Mouse (Mus musculus) neural tube, embryonic 11.5 days (tissue): ENCODE data around the gene Myo1d. TPM values are rescaled to one million over a fixed set of nuclear protein-coding genes. Genes with fewer than 3 reads are reported as not detected.

ENCODE experiments used
- ATAC-seq: fragments of 200-750 bp; cut with Nextera tagmentation; 2 replicates; pipeline ENCODE4 v1.8.0; 2017; ENCODE audit warnings: moderate number of reproducible peaks, mild to moderate bottlenecking, moderate TSS enrichment, moderate library complexity; ENCODE audit not compliant: insufficient read depth, low FRiP score, low TSS enrichment
- DNase-seq: peaks from one replicate; pipeline ENCODE4 v3.0.0-alpha.2; 2015; ENCODE audit warnings: low spot score
- H3K27ac ChIP-seq: fragments of 300-500 bp; sonication (generic); 2 replicates; pipeline ENCODE4 v1.5.1; 2014; ENCODE audit warnings: low read depth, mild to moderate bottlenecking, low read length
- H3K27me3 ChIP-seq: fragments of 300-500 bp; sonication (generic); 2 replicates; pipeline ENCODE4 v1.6.1; 2014; ENCODE audit warnings: mild to moderate bottlenecking, low read length, mixed read lengths; ENCODE audit not compliant: control insufficient read depth, insufficient read depth
- H3K36me3 ChIP-seq: fragments of 300-500 bp; sonication (generic); 2 replicates; pipeline ENCODE4 v1.6.1; 2014; ENCODE audit warnings: mild to moderate bottlenecking, low read length, moderate library complexity, mixed read lengths; ENCODE audit not compliant: control insufficient read depth, insufficient read depth
- H3K4me1 ChIP-seq: fragments of 300-500 bp; sonication (generic); 2 replicates; pipeline ENCODE4 v1.6.1; 2014; ENCODE audit warnings: low read length, mixed read lengths; ENCODE audit not compliant: control insufficient read depth, insufficient read depth
- H3K4me2 ChIP-seq: fragments of 300-500 bp; sonication (generic); 2 replicates; pipeline ENCODE4 v1.6.1; 2014; ENCODE audit warnings: low read depth, mild to moderate bottlenecking, moderate library complexity
- H3K4me3 ChIP-seq: fragments of 300-500 bp; sonication (generic); 2 replicates; pipeline ENCODE4 v1.5.1; 2014; ENCODE audit warnings: low read depth, low read length
- H3K9ac ChIP-seq: fragments of 300-500 bp; sonication (generic); 2 replicates; pipeline ENCODE4 v1.6.1; 2014; ENCODE audit warnings: mild to moderate bottlenecking, low read length
- H3K9me3 ChIP-seq: fragments of 300-500 bp; sonication (generic); 2 replicates; pipeline ENCODE4 v1.6.1; 2016; ENCODE audit warnings: low read length; ENCODE audit not compliant: control insufficient read depth
- WGBS: fragments of 180-500 bp; shearing (Covaris S2); extraction: QIAGEN DNeasy Blood & Tissue Kit; methylation state at CpG from one replicate; pipeline ENCODE4 v1.1.7; 2014; 5-methylcytosine and 5-hydroxymethylcytosine counted together
- polyA plus RNA-seq: library from polyadenylated mRNA; unstranded; fragments of >200 nt; fragmentation: Nextera tagmentation; extraction: Ambion mirVana; gene quantifications from 2 replicates; pipeline ENCODE4 v1.2.1, GENCODE M21; 2014

Gene Myo1d
- polyA plus RNA-seq, 1 experiment from 2014 or later: 2.8 TPM

DNA sequence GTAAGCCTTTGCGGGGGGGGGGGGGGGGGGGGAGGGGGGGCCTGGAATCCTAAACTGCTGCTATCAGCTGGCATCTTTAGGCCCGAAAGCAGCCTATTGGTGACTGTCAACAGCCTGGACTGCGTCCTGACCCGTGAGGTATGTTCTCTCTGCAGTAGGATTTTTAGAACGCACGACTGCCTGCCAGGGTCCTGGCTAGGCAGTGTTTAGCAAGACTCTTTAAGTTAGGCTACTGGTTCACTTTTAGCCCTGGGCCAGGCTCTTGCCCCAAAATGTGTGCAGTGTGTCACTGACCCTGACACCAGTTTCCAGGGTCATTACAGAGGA is 29.8 kb upstream of the Myo1d start:
- peak overlapping the region; percentile 88 for H3K4me2 ChIP-seq
- H3K4me3 ChIP-seq: peak overlapping the region; percentile 50; the same call in 1 of the 2 replicates
- H3K36me3 ChIP-seq: 0 out of 2 replicates have a peak, but pooled peaks cover 2% of the 10 kb centered on the region
- DNase-seq (no peak), ATAC-seq (no peak)
- H3K9me3 ChIP-seq: no peaks in the 10 kb centered on the region
- H3K27ac ChIP-seq: no peak overlapping the region
- peak overlapping the region; percentile 92 for H3K9ac ChIP-seq
- H3K4me1 ChIP-seq: peaks cover 9% of the 10 kb centered on the region; the same call in 1 of the 2 replicates
- H3K27me3 ChIP-seq: no peaks in the 10 kb centered on the region
- 41% methylated on average over 5 of the region's 6 CpGs for WGBS

DNA sequence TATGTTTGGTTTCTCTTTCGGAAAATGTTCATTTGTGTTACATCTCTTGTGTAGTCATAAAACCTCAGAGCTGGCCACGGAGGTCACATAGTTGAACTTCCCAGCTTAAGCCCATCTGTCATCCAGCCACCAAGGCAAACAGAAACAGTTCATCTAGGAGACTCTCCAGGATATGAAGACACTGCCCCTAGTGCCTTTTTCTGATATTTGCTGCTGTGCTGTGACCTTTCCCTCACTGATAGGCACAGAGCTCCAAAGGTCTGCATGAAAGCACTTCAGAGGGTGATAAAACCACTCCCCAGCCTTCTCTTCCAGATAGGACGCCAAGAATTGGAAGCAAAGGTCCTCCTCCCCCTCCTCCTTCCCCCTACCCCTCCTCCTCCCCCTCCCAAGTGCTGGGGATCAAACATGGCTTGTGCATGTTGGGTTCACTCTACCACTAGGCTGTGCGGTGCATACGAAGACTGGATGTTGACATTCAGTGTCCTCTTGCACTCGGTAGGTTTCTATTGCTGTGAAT is 28.8 kb upstream of the Myo1d start:
- DNase-seq: no peak

DNA sequence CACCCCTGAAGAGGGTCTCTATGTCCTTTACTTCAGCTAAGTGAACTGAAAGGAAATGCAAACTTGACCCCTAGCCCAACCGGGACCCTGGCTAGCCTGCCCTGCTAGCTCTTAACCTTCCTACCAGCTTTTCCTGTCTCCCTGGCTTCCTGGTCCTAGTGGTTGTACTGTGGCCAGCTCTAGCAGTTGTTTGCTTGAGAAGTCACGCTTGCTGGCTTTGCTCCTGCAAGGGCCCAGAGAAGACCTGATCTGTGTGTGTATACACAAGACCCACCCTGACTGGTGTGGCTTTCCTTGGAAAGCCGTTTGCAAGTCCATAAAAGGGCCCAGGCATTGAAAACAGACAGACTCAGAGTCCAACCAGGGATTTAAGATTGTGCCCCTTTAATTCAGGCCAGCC is 22.9 kb upstream of the Myo1d start:
- ATAC-seq (no peak), DNase-seq (no peak)
- Histone ChIP-seq H3K36me3 (no peaks in the 10 kb centered on the region), H3K4me2 (no peak overlapping the region), H3K9me3 (no peaks in the 10 kb centered on the region), H3K27ac (no peak overlapping the region), H3K9ac (no peak overlapping the region), H3K4me3 (no peak overlapping the region), H3K27me3 (no peaks in the 10 kb centered on the region), H3K4me1 (no peaks in the 10 kb centered on the region)
- 53% methylated on average over 3 of the region's 3 CpGs for WGBS

More for the DNA sequence above, 28.8 kb upstream of the Myo1d start:
- Histone ChIP-seq H3K9me3 (no peaks in the 10 kb centered on the region), H3K27ac (no peak overlapping the region), H3K27me3 (no peaks in the 10 kb centered on the region), H3K4me1 (peaks cover 9% of the 10 kb centered on the region; the same call in 1 of the 2 replicates), H3K9ac (no peak overlapping the region), H3K36me3 (0 out of 2 replicates have a peak, but pooled peaks cover 2% of the 10 kb centered on the region), H3K4me3 (no peak overlapping the region), H3K4me2 (no peak overlapping the region)
- 67% methylated on average over 6 of the region's 6 CpGs for WGBS
- no peak for ATAC-seq

DNA sequence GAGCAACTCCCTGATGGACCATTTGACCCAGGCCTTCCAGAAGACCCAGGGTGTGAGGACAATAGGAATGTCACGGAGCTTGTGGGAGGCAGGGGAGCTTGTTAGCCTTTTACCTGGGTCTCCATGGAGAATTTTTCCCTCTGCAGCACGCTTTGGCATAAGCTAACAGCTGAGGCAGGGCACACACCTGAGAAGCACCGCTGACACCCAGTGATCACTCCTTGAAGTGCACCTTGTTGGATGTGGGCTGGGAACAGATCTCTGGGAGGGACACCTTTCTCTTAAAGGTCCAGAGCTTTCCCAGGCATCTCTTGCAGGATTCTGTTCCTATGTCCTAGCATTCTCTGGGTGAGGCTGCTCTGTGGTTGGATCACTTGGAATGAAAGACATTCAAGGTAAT is 20.2 kb upstream of the Myo1d start:
- 36% methylated on average over 3 of the region's 3 CpGs for WGBS
- Histone ChIP-seq H3K4me3 (no peak overlapping the region), H3K9me3 (no peaks in the 10 kb centered on the region), H3K27ac (no peak overlapping the region), H3K36me3 (no peaks in the 10 kb centered on the region), H3K4me2 (no peak overlapping the region), H3K27me3 (no peaks in the 10 kb centered on the region), H3K9ac (no peak overlapping the region), H3K4me1 (no peaks in the 10 kb centered on the region)
- no peak for ATAC-seq
- DNase-seq: no peak

DNA sequence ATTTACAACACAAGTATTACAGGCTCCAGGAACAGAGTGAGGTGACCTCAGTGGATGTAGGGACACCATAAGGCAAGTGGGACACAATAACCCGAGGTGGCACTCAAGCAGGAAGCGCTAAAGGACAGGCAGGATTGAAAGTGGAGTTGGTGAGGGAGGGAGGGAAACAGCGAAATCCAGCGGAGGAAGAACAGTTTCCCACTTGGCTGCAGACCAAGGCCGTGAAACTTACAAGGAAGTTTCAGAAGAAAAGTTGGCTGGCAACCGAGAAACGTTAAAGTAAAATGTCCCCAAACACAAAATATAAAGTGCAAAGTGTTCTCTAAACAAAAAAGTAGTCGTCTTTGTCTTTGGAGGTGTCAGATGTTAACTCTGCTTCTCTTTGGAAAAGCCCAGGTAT is 15.6 kb upstream of the Myo1d start:
- no peak overlapping the region for H3K27ac ChIP-seq
- DNase-seq (no peak), ATAC-seq (no peak)
- H3K27me3 ChIP-seq: no peaks in the 10 kb centered on the region
- H3K36me3 ChIP-seq: no peaks in the 10 kb centered on the region
- H3K4me1 ChIP-seq: no peaks in the 10 kb centered on the region
- no peaks in the 10 kb centered on the region for H3K9me3 ChIP-seq
- H3K4me2 ChIP-seq: no peak overlapping the region
- no peak overlapping the region for H3K4me3 ChIP-seq
- WGBS: 78% methylated on average over 8 of the region's 8 CpGs
- H3K9ac ChIP-seq: no peak overlapping the region

DNA sequence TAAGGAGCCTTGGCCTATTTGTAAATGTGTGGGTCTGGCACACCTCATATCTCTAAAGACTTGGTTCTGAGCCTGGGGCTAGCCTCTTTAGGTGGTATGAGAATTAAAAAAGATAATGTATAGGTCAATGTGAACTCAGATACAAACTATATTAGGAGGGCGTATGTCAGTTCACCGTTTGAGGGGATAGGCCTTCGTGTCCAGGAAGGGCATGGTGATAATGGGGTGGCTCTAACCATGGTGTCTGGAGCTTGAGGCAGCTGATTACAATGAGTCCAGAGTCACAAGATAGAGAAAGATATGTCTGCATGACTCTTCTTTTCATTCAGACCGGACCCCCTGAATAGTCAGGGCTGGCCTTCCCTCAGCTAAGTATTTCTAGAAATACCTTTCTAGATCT is 14.5 kb upstream of the Myo1d start:
- Histone ChIP-seq H3K27ac (no peak overlapping the region), H3K9me3 (no peaks in the 10 kb centered on the region), H3K4me2 (no peak overlapping the region), H3K9ac (no peak overlapping the region), H3K27me3 (no peaks in the 10 kb centered on the region), H3K36me3 (no peaks in the 10 kb centered on the region), H3K4me1 (no peaks in the 10 kb centered on the region), H3K4me3 (no peak overlapping the region)
- ATAC-seq (no peak), DNase-seq (no peak)
- 89% methylated on average over 4 of the region's 4 CpGs for WGBS

DNA sequence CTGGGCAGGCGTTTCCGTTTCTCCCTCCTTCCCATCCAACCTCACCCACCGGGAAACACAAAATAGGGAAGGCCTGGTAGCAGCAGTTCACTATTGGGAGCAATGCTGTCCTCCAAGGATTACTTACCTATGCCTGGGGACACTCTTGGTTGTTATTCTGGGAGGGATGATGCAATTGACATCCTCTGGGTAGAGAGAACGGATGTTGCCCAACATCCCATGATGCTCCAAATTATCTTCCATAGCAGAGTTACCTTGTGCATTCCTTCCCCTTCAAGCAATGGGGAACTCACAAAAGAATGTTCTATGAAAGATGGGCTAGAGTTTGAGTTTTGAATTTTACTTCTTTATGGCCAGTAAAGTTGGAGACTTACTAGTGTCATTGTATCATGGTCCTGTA is 13.6 kb upstream of the Myo1d start:
- Histone ChIP-seq H3K27me3 (no peaks in the 10 kb centered on the region), H3K4me1 (no peaks in the 10 kb centered on the region), H3K4me2 (no peak overlapping the region), H3K36me3 (no peaks in the 10 kb centered on the region), H3K9ac (no peak overlapping the region), H3K27ac (no peak overlapping the region), H3K9me3 (no peaks in the 10 kb centered on the region), H3K4me3 (no peak overlapping the region)
- WGBS: 92% methylated on average over 4 of the region's 4 CpGs
- ATAC-seq (no peak), DNase-seq (no peak)

DNA sequence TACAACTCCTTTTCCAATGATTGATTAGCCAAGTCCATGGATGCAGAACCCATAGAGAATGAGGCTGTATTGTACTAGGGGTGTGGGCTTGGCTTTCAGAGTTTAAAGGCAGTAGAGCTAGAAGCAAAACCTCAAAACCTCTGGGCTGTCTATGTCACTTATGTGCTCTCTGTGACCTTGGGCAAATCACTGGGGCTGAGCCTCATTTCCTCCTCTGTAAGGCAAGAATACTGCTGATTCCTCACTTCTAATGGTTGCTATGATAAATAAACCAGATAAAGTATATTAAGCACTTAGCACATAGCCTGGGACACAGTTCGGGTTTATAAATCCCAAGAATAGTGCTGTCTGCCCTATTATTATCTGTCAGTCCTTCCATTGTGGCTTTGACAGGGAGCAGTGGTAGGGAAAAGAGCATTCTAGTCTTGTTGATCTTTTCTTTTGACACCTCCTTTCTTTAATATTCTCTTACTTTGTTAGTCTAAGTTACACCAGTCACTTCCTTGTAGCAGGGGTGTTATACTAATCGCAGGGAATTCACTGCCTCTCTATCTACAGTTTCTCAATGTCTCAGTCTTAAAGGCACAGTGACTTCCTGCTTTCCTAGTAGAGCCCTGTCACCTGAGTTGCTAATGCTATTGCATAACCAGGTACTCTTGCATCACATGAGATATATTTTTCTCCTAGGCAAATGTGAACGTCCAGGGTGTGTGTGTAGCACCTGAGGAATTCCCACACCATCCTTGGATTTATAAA is 12.0 kb upstream of the Myo1d start:
- no peak overlapping the region for H3K9ac ChIP-seq
- H3K4me3 ChIP-seq: no peak overlapping the region
- DNase-seq (no peak), ATAC-seq (no peak)
- no peaks in the 10 kb centered on the region for H3K36me3 ChIP-seq
- H3K4me1 ChIP-seq: no peaks in the 10 kb centered on the region
- 73% methylated on average over 3 of the region's 3 CpGs for whole genome bisulfite sequencing
- no peaks in the 10 kb centered on the region for H3K27me3 ChIP-seq
- H3K9me3 ChIP-seq: no peaks in the 10 kb centered on the region
- H3K4me2 ChIP-seq: no peak overlapping the region
- no peak overlapping the region for H3K27ac ChIP-seq

DNA sequence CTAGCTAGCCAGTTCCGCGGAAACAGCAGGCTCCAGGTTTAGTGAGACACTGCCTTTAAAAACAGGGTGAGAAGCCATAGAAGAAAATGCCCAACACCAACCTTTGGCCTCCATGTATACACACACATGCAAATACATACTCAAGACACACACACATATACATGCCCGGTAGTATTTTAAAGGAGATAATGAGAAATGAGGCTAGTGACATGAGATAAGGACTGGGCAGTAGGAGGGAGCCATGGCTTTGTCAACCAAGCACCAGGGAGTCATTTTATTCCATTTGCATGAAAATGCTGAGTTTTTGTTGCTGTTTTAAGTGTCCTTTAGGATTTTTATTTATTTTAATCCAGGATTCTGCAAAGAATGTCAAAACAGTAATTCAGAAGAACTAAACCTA is 10.6 kb upstream of the Myo1d start:
- H3K4me2 ChIP-seq: no peak overlapping the region
- no peak overlapping the region for H3K27ac ChIP-seq
- H3K36me3 ChIP-seq: no peaks in the 10 kb centered on the region
- H3K4me1 ChIP-seq: no peaks in the 10 kb centered on the region
- H3K27me3 ChIP-seq: no peaks in the 10 kb centered on the region
- no peak for DNase-seq
- ATAC-seq: no peak
- no peaks in the 10 kb centered on the region for H3K9me3 ChIP-seq
- WGBS: 63% methylated on average over 3 of the region's 3 CpGs
- H3K4me3 ChIP-seq: no peak overlapping the region
- no peak overlapping the region for H3K9ac ChIP-seq
